Mouse (Mus musculus) erythroblast, embryonic 14.5 days (primary cell): ENCODE data around the gene Acvrl1.

Experiments used
- GATA1 ChIP-seq: IDR thresholded peaks from 2 replicates; pipeline ENCODE4 v1.6.1; 2012; ENCODE audit warnings: low read length, inconsistent platforms, mixed read lengths
- TAL1 ChIP-seq: IDR thresholded peaks from 3 replicates; pipeline ENCODE4 v1.6.1; 2012; ENCODE audit warnings: low read length, inconsistent platforms, mixed read lengths

- no peak for TF ChIP-seq TAL1
- no peak for TF ChIP-seq GATA1
These were observed 5.1 kb upstream of the Acvrl1 start for GRCm38 (mm10) chr15:101123202-101123601.
